ENCODE assay signal across 9 mouse cellular contexts in the genomic region with DNA sequence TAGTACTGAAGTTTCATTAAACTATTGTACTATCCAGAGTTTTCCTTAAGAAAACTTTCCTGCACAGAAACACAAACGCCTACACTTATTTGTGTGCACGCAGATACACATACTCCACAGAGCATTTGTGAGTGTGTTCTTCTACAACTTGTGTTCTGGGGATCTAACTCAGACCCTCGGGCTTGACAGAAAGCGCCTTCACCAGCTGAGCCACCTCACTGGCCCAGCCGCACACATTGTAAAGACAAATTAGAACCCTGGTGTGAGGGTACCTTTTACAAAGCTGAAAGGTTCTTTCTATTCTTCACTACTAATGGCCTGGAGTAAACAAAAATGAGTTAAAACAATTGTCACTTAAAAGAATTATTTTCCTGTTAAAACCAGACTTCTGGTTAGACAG. TPM values are rescaled to one million over a fixed set of nuclear protein-coding genes. Genes with fewer than 3 reads are reported as not detected.
DNase-seq lines count a peak whose midpoint lies in the region; ATAC-seq lines count a peak whose summit lies in the region.
"Had no signal": no experiment of that assay in that cellular context is flagged by ENCODE, and none has a peak within 500 bp of the region (broad histone marks: within the 10 kb centered on the region; RNA-seq: fewer than 3 reads in every experiment).

No protein-coding gene starts in this region.

- H3K9ac ChIP-seq in heart, embryonic 12.5 days: no peak overlapping the region
- no peak overlapping the region for H3K9ac ChIP-seq in midbrain, embryonic 13.5 days (replicated peaks)
- H3K9ac ChIP-seq in midbrain, embryonic 16.5 days (ENCODE audit: low read depth, low read length): no peak overlapping the region
- peak overlapping the region; percentile 27; the same call in 1 of the 2 replicates for H3K9ac ChIP-seq in liver, embryonic 12.5 days
- H3K9ac ChIP-seq: embryonic facial prominence, embryonic 15.5 days had no signal

- H3K4me3 ChIP-seq in heart, embryonic 12.5 days: no peak overlapping the region
- no peak overlapping the region for H3K4me3 ChIP-seq in midbrain, embryonic 13.5 days (replicated peaks)
- H3K4me3 ChIP-seq in midbrain, embryonic 16.5 days (ENCODE audit: low read depth, low read length): no peak overlapping the region
- H3K4me3 ChIP-seq in liver, embryonic 12.5 days: peak overlapping the region; percentile 82; the same call in 1 of the 2 replicates

- H3K36me3 ChIP-seq in heart, embryonic 12.5 days: peaks cover 32% of the 10 kb centered on the region
- H3K36me3 ChIP-seq in midbrain, embryonic 13.5 days: peaks cover 25% of the 10 kb centered on the region
- peaks cover 8% of the 10 kb centered on the region for H3K36me3 ChIP-seq in midbrain, embryonic 16.5 days (ENCODE audit: control insufficient read depth, insufficient read depth, low read length)
- peaks cover 51% of the 10 kb centered on the region for H3K36me3 ChIP-seq in liver, embryonic 12.5 days

- intact Hi-C loops in heart, postnatal 36 days (cut with DNase I): loop anchor here (5.0 kb wide), 2 partner anchors 128 to 148 kb away; no protein-coding TSS in a partner anchor
- intact Hi-C loops in left cerebral cortex, postnatal 36 days (cut with DNase I): loop anchor here (5.0 kb wide), 2 partner anchors 97 to 278 kb away; no protein-coding TSS in a partner anchor

- H3K9me3 ChIP-seq in heart, embryonic 12.5 days (replicated peaks): no peaks in the 10 kb centered on the region
- no peaks in the 10 kb centered on the region for H3K9me3 ChIP-seq in midbrain, embryonic 13.5 days
- no peaks in the 10 kb centered on the region for H3K9me3 ChIP-seq in midbrain, embryonic 16.5 days (replicated peaks; ENCODE audit: control insufficient read depth, low read length, poor library complexity, severe bottlenecking)
- no peaks in the 10 kb centered on the region for H3K9me3 ChIP-seq in liver, embryonic 12.5 days (replicated peaks)
- H3K9me3 ChIP-seq: embryonic facial prominence, embryonic 15.5 days had no signal

- H3K4me2 ChIP-seq in heart, embryonic 12.5 days: peak overlapping the region; percentile 47
- peak overlapping the region; percentile 69 for H3K4me2 ChIP-seq in midbrain, embryonic 13.5 days (replicated peaks)
- H3K4me2 ChIP-seq in midbrain, embryonic 16.5 days (ENCODE audit: low read length): no peak overlapping the region
- H3K4me2 ChIP-seq in liver, embryonic 12.5 days: peak overlapping the region; percentile 73

- 0 out of 2 replicates have a peak overlapping the region, but pooled peaks have one; percentile 47 for H3K27ac ChIP-seq in heart, embryonic 12.5 days (ENCODE audit: poor library complexity, severe bottlenecking)
- H3K27ac ChIP-seq in midbrain, embryonic 13.5 days: no peak overlapping the region
- no peak overlapping the region for H3K27ac ChIP-seq in midbrain, embryonic 16.5 days (ENCODE audit: low read length)
- no peak overlapping the region for H3K27ac ChIP-seq in liver, embryonic 12.5 days
- H3K27ac ChIP-seq: embryonic facial prominence, embryonic 15.5 days had no signal

- 85% methylated on average over 5 of the region's 5 CpGs for WGBS in heart, embryonic 12.5 days
- 79% methylated on average over 5 of the region's 5 CpGs for WGBS in midbrain, embryonic 13.5 days
- WGBS in midbrain, embryonic 16.5 days: 78% methylated on average over 5 of the region's 5 CpGs
- WGBS in liver, embryonic 12.5 days (ENCODE audit: insufficient replicate concordance): 82% methylated on average over 5 of the region's 5 CpGs

- no peak for ATAC-seq in heart, embryonic 12.5 days (ENCODE audit: insufficient number of reproducible peaks, low FRiP score)
- ATAC-seq in midbrain, embryonic 13.5 days: no peak
- no peak for ATAC-seq in midbrain, embryonic 16.5 days
- no peak for ATAC-seq in liver, embryonic 12.5 days

- H3K4me1 ChIP-seq in heart, embryonic 12.5 days (replicated peaks): peaks cover 23% of the 10 kb centered on the region
- peaks cover 30% of the 10 kb centered on the region for H3K4me1 ChIP-seq in midbrain, embryonic 13.5 days (replicated peaks)
- peaks cover 22% of the 10 kb centered on the region for H3K4me1 ChIP-seq in midbrain, embryonic 16.5 days (ENCODE audit: control insufficient read depth, insufficient read depth, low read length)
- H3K4me1 ChIP-seq in liver, embryonic 12.5 days: peaks cover 33% of the 10 kb centered on the region

- H3K27me3 ChIP-seq in heart, embryonic 12.5 days (replicated peaks): no peaks in the 10 kb centered on the region
- H3K27me3 ChIP-seq in midbrain, embryonic 13.5 days: no peaks in the 10 kb centered on the region
- no peaks in the 10 kb centered on the region for H3K27me3 ChIP-seq in midbrain, embryonic 16.5 days (ENCODE audit: control insufficient read depth, insufficient read depth, low read depth, low read length)
- no peaks in the 10 kb centered on the region for H3K27me3 ChIP-seq in liver, embryonic 12.5 days (replicated peaks)
- H3K27me3 ChIP-seq: embryonic facial prominence, embryonic 15.5 days had no signal

- no peak for DNase-seq in heart, postnatal 36 days
- no peak for DNase-seq in right cerebral cortex, adult 18-20 months
- no peak for DNase-seq in left cerebral cortex, postnatal 36 days (ENCODE audit: low spot score in 2 of 2)
- DNase-seq in lung, postnatal 10 days: no peak

RNA-seq across cellular contexts. Expression of a gene that starts 2.7 kb away (rescaled TPM):
- 459 and 491 TPM in 2 replicates for polyA plus RNA-seq in heart, embryonic 12.5 days (2016; fragmentation: Nextera tagmentation; extraction: Ambion mirVana)
- total RNA-seq in heart, postnatal 36 days (2021): 100 to 1,000 TPM; 217 to 238 TPM
- 437 and 479 TPM in 2 replicates for polyA plus RNA-seq in midbrain, embryonic 13.5 days (2015; fragmentation: Nextera tagmentation; extraction: Ambion mirVana)
- 495 and 501 TPM in 2 replicates for polyA plus RNA-seq in midbrain, embryonic 16.5 days (2015; fragmentation: Nextera tagmentation; extraction: Ambion mirVana)
- polyA plus RNA-seq in liver, embryonic 12.5 days (2016; fragmentation: Nextera tagmentation; extraction: Ambion mirVana): 301 and 318 TPM in 2 replicates
- 100 to 1,000 TPM; 222 TPM for total RNA-seq in left cerebral cortex, postnatal 36 days (2021)
